Mouse (Mus musculus) layer of hippocampus, postnatal 36 days (tissue): ENCODE data around the gene Srek1ip1. TPM values are rescaled to one million over a fixed set of nuclear protein-coding genes. Genes with fewer than 3 reads are reported as not detected.
A peak's percentile ranks its signal among the peaks of the same experiment; 100 is the strongest.

ENCODE experiments used
- DNase-seq, 2 experiments: peaks; one replicate each; pipeline ENCODE4 v3.0.0; 2022
- total RNA-seq, 2 experiments: library from RNA; stranded (reverse); gene quantifications; 2 replicates each; pipeline ENCODE4 v1.2.3; 2021

The Srek1ip1 gene
- total RNA-seq, 2 experiments from 2014 or later = 21.0 to 21.6 TPM

GRCm38 (mm10) chr13:104843295-104844089 is 51.2 kb downstream of the Srek1ip1 start:
- DNase-seq = no peak

DNA sequence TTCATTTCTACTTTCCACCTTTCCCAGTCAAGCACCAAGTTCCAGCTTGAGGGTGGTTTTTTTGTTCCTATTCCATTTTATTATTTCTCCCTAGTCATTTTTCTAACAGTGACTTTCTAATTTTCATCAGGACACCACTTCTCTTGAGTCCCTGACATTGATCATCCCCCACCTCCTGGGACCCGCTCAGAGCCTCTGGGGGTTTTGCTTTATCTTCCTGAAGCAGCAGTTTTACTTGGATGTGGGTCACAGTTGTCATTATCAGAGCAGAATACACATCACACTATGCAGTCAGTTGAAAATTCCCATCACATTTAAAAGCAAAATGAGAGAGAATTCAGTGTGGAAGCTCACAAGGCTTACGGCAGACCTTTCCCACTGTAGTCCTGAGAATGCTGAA is 61.4 kb downstream of the Srek1ip1 start:
- DNase-seq = no peak

- peak in 1 of 2 experiments; percentile 3 for DNase-seq
Measured at GRCm38 (mm10) chr13:104863127-104863979, 71.1 kb downstream of the Srek1ip1 start, which contains the start of gene Shisal2b. TSS of gene Shisal2b (minus strand) at chr13:104863893.

- DNase-seq = no peak
Measured at GRCm38 (mm10) chr13:104866726-104867125, 74.4 kb downstream of the Srek1ip1 start.

GRCm38 (mm10) chr13:104869907-104870306 is 77.6 kb downstream of the Srek1ip1 start:
- no peak for DNase-seq

GRCm38 (mm10) chr13:104878508-104878907 is 86.2 kb downstream of the Srek1ip1 start:
- no peak for DNase-seq

DNA sequence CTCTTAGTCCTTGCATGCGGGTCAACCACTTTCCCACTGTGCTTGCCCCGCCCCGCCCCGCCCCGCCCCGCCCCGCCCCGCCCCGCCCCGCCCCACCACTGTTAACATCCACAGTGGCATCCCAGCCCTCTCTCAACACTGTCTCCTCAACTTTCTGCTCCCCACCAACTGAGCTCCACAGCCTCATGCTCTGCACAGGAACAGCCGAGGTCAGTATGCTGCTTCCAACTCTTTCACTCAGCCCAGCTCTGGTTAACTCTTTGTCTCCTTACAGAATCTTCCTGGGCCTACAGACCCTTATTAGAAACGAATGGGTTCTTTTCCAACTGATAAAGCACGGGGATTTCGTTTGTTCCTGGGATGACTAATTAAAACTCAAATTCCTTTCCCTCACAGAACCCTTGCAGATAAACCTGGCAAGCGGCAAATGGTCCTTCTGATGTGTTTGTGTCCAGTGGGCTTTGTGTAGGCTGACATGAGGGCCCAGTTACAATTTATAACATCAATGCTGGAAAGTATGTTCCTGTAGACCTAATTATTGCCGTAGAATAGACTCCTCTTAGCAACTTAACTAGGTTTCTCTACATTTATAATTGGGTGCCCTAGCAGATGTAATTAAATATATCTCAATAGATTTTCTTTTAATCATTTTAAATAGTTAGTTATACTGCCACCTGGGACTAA is 91.4 kb downstream of the Srek1ip1 start:
- DNase-seq = no peak

- no peak for DNase-seq
Measured at GRCm38 (mm10) chr13:104886308-104887032, 94.2 kb downstream of the Srek1ip1 start.

Other genes starting within 250 kb of the Srek1ip1 start
- 10 to 100 TPM; 18.1 to 18.4 TPM for gene Cwc27, start 24.7 kb downstream of the Srek1ip1 start, total RNA-seq
- gene Shisal2b, start 71.4 kb downstream of the Srek1ip1 start, total RNA-seq = 1 to 10 TPM in 1 of 2 experiments, under 1 TPM in 1; 0.56 to 1.6 TPM